ENCODE assay signal across 19 mouse cellular contexts in genomic region chr3:156929677-156930440, GRCm38 (mm10).
"Had no signal": no experiment of that assay in that cellular context is flagged by ENCODE, and none has a peak within 500 bp of the region (broad histone marks: within the 10 kb centered on the region; RNA-seq: fewer than 3 reads in every experiment).

No protein-coding gene starts in this region.

- H3K36me3 ChIP-seq: liver, embryonic 13.5 days; lung, embryonic 15.5 days; midbrain, embryonic 10.5 days; midbrain, embryonic 13.5 days; neural tube, embryonic 13.5 days; stomach, embryonic 15.5 days had no signal

- H3K9ac ChIP-seq: liver, embryonic 13.5 days; lung, embryonic 15.5 days; midbrain, embryonic 13.5 days; neural tube, embryonic 13.5 days; stomach, embryonic 15.5 days had no signal

- DNase-seq: kidney, adult 18-20 months; kidney, adult 9 months; kidney, postnatal 14 days; kidney, postnatal 4 days; liver, embryonic 13.5 days; lung, postnatal 10 days; lung, postnatal 36 days; right cerebral cortex, postnatal 25 days; spleen, adult 18-20 months; thymus, postnatal 36 days had no signal

- H3K27me3 ChIP-seq: liver, embryonic 13.5 days; lung, embryonic 15.5 days; megakaryocyte, embryonic 14.5 days; midbrain, embryonic 13.5 days; neural tube, embryonic 13.5 days; stomach, embryonic 15.5 days had no signal

- H3K9me3 ChIP-seq: liver, embryonic 13.5 days; lung, embryonic 15.5 days; midbrain, embryonic 10.5 days; midbrain, embryonic 13.5 days; neural tube, embryonic 13.5 days; stomach, embryonic 15.5 days had no signal

- H3K4me2 ChIP-seq: liver, embryonic 13.5 days; lung, embryonic 15.5 days; midbrain, embryonic 13.5 days; neural tube, embryonic 13.5 days; stomach, embryonic 15.5 days had no signal

- ATAC-seq: midbrain, embryonic 13.5 days; midbrain, embryonic 16.5 days had no signal

- H3K27ac ChIP-seq: left cerebral cortex, adult 2 months; liver, embryonic 13.5 days; lung, embryonic 15.5 days; midbrain, embryonic 10.5 days; midbrain, embryonic 13.5 days; neural tube, embryonic 13.5 days; stomach, embryonic 15.5 days had no signal

- H3K4me1 ChIP-seq: liver, embryonic 13.5 days; megakaryocyte, embryonic 14.5 days; midbrain, embryonic 10.5 days; midbrain, embryonic 13.5 days; neural tube, embryonic 13.5 days; stomach, embryonic 15.5 days had no signal

- H3K4me3 ChIP-seq: left cerebral cortex, adult 2 months; liver, embryonic 13.5 days; lung, embryonic 15.5 days; megakaryocyte, embryonic 14.5 days; midbrain, embryonic 10.5 days; midbrain, embryonic 13.5 days; myocyte; neural tube, embryonic 13.5 days; stomach, embryonic 15.5 days had no signal
